Mouse (Mus musculus) embryonic facial prominence, embryonic 11.5 days (tissue): ENCODE data around the gene Prpf18. TPM values are rescaled to one million over a fixed set of nuclear protein-coding genes. Genes with fewer than 3 reads are reported as not detected.

Experiments
- ATAC-seq: fragments of 200-750 bp; cut with Nextera tagmentation; replicated peaks from 2 replicates; pipeline ENCODE4 v1.8.0; 2017; ENCODE audit warnings: low read depth; ENCODE audit not compliant: insufficient number of reproducible peaks, low FRiP score, low TSS enrichment
- DNase-seq: peaks from one replicate; pipeline ENCODE4 v3.0.0-alpha.2; 2015; ENCODE audit warnings: low spot score
- H3K27ac ChIP-seq: fragments of 300-500 bp; sonication (generic); replicated peaks from 2 replicates; pipeline ENCODE4 v1.5.1; 2014; ENCODE audit warnings: mild to moderate bottlenecking, low read depth, low read length, control low read depth
- H3K27me3 ChIP-seq: fragments of 300-500 bp; sonication (generic); 2 replicates; pipeline ENCODE4 v1.6.1; 2014; ENCODE audit warnings: mild to moderate bottlenecking, low read length, moderate library complexity, mixed read lengths; ENCODE audit not compliant: control insufficient read depth, insufficient read depth
- H3K36me3 ChIP-seq: fragments of 300-500 bp; sonication (generic); replicated peaks from 2 replicates; pipeline ENCODE4 v1.6.1; 2014; ENCODE audit warnings: low read depth, mild to moderate bottlenecking, low read length, moderate library complexity, mixed read lengths; ENCODE audit not compliant: control insufficient read depth, insufficient read depth
- H3K4me1 ChIP-seq: fragments of 300-500 bp; sonication (generic); 2 replicates; pipeline ENCODE4 v1.6.1; 2014; ENCODE audit warnings: low read length, mixed read lengths; ENCODE audit not compliant: control insufficient read depth, insufficient read depth
- H3K4me2 ChIP-seq: fragments of 300-500 bp; sonication (generic); 2 replicates; pipeline ENCODE4 v1.6.1; 2014; ENCODE audit warnings: low read depth, mild to moderate bottlenecking, control low read depth, low read length, moderate library complexity
- H3K4me3 ChIP-seq: fragments of 300-500 bp; sonication (generic); 2 replicates; pipeline ENCODE4 v1.5.1; 2014; ENCODE audit warnings: low read depth, low read length, control low read depth
- H3K9ac ChIP-seq: fragments of 300-500 bp; sonication (generic); replicated peaks from 2 replicates; pipeline ENCODE4 v1.6.1; 2014; ENCODE audit warnings: mild to moderate bottlenecking, control low read depth, low read length
- H3K9me3 ChIP-seq: fragments of 300-500 bp; sonication (generic); replicated peaks from 2 replicates; pipeline ENCODE4 v1.6.1; 2016; ENCODE audit warnings: mild to moderate bottlenecking, low read length, inconsistent platforms, mixed read lengths; ENCODE audit not compliant: control insufficient read depth
- WGBS: fragments of 180-500 bp; shearing (Covaris S2); extraction: QIAGEN DNeasy Blood & Tissue Kit; methylation state at CpG from one replicate; pipeline ENCODE4 v1.1.7; 2014; 5-methylcytosine and 5-hydroxymethylcytosine counted together
- polyA plus RNA-seq: library from polyadenylated mRNA; unstranded; fragments of >200 nt; fragmentation: Nextera tagmentation; extraction: Ambion mirVana; gene quantifications from 2 replicates; pipeline ENCODE4 v1.2.1, GENCODE M21; 2014

Prpf18 gene
- polyA plus RNA-seq, 1 experiment from 2014 or later: 37.7 TPM

GRCm38 (mm10) chr2:4580666-4581065, 71.2 kb downstream of the Prpf18 start:
- WGBS: 81% methylated on average over 6 of the region's 6 CpGs
- Histone ChIP-seq H3K9ac (no peak overlapping the region), H3K4me2 (no peak overlapping the region), H3K27me3 (no peaks in the 10 kb centered on the region), H3K4me1 (no peaks in the 10 kb centered on the region; the same call in 1 of the 2 replicates), H3K36me3 (peaks cover 4% of the 10 kb centered on the region), H3K9me3 (no peaks in the 10 kb centered on the region), H3K27ac (no peak overlapping the region), H3K4me3 (no peak overlapping the region)
- no peak for DNase-seq
- ATAC-seq: no peak

DNA sequence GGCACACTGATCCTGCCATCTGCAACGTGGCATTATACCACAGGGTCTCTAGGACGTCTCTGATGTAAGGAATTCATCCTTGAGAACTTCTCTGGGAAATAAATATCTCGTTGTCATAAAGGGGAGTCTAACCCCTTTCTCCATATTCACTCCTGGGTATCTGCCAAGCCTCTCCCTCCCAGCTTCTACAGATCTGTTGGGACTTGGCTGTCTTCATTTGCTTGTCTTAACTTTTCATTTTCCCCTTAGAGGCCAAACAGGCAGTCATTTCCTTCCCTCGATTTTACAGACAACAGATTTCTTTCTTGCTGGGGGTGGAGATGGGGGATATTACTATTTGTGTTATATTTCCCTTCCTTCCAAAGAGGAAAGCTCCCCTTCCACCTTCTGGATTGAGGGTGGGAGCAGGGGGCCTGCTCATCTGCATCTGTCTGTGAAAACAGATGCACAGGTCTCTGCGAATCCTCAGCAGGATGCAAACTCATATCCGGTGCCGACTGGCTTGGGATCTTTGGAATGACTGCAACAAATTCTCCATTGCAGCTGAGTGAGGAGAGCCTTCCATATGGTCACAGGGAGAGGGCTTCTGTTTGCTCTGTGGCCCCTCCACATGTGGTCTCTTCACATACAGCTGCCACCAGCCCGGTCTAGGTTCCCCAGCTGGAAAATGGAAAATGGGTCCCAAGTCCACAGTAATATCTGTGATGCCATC, 72.4 kb downstream of the Prpf18 start:
- WGBS: 85% methylated on average over 8 of the region's 8 CpGs
- Histone ChIP-seq H3K4me2 (no peak overlapping the region), H3K9me3 (no peaks in the 10 kb centered on the region), H3K36me3 (peaks cover 4% of the 10 kb centered on the region), H3K9ac (no peak overlapping the region), H3K27ac (no peak overlapping the region), H3K27me3 (no peaks in the 10 kb centered on the region), H3K4me3 (no peak overlapping the region), H3K4me1 (no peaks in the 10 kb centered on the region)
- ATAC-seq (no peak), DNase-seq (no peak)

DNA sequence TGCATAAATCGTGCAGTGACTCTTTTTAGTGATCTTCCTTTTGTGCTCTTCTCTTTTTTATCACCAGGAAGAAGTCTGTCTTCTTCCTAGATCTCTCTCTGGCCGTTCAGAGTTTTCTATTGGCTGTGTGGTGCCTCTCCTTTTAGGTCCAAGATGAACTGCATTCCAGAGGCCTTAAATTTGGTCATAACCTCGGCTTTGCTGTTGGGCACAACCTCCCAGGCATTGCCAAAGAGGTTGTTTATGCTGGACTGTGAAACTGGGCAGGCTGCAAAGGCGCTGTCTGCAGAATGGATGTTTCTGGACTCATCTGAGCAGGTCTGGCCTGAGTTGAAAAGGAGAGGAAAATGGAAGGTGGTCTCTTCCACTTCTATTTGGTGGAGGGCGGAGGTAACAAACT, 73.6 kb downstream of the Prpf18 start:
- H3K4me3 ChIP-seq: no peak overlapping the region
- 85% methylated on average over 5 of the region's 5 CpGs for WGBS
- no peaks in the 10 kb centered on the region for H3K27me3 ChIP-seq
- ATAC-seq (no peak), DNase-seq (no peak)
- H3K27ac ChIP-seq: no peak overlapping the region
- no peaks in the 10 kb centered on the region for H3K4me1 ChIP-seq
- peaks cover 7% of the 10 kb centered on the region for H3K36me3 ChIP-seq
- H3K9me3 ChIP-seq: no peaks in the 10 kb centered on the region
- H3K9ac ChIP-seq: no peak overlapping the region
- H3K4me2 ChIP-seq: no peak overlapping the region

GRCm38 (mm10) chr2:4575975-4576374, 75.9 kb downstream of the Prpf18 start:
- DNase-seq (no peak), ATAC-seq (no peak)
- H3K36me3 ChIP-seq: peaks cover 7% of the 10 kb centered on the region
- H3K27me3 ChIP-seq: no peaks in the 10 kb centered on the region
- H3K9ac ChIP-seq: no peak overlapping the region
- H3K4me2 ChIP-seq: no peak overlapping the region
- H3K4me3 ChIP-seq: no peak overlapping the region
- no peaks in the 10 kb centered on the region for H3K9me3 ChIP-seq
- H3K27ac ChIP-seq: no peak overlapping the region
- H3K4me1 ChIP-seq: no peaks in the 10 kb centered on the region
- WGBS: 87% methylated on average over 7 of the region's 7 CpGs

DNA sequence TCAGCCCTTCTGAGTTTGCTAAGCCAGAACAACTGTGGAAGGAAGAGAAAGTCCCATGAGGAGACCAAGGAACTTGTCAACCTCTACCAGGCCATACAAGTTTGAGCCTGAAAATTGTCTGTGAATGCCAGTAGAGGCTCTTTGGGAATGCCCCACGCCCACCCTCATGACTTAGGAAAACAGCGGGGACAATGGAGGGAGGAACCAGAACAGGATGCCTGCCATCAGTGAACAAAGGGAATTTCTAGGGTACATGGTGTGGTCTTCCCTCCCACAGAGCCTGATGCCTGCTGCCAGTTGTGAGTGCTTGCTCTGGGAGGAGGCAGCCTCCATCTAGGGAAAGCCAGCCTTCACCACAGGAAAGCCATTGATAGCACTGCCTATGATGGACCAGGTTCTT, 76.8 kb downstream of the Prpf18 start:
- DNase-seq (no peak), ATAC-seq (no peak; the same call in 1 of the 2 replicates)
- H3K9me3 ChIP-seq: no peaks in the 10 kb centered on the region
- H3K4me3 ChIP-seq: no peak overlapping the region
- peaks cover 7% of the 10 kb centered on the region for H3K36me3 ChIP-seq
- H3K27me3 ChIP-seq: no peaks in the 10 kb centered on the region
- H3K4me2 ChIP-seq: no peak overlapping the region
- no peaks in the 10 kb centered on the region for H3K4me1 ChIP-seq
- no peak overlapping the region for H3K27ac ChIP-seq
- WGBS: 78% methylated on average over 2 of the region's 2 CpGs
- H3K9ac ChIP-seq: no peak overlapping the region

- no peak overlapping the region for H3K27ac ChIP-seq
- WGBS: 65% methylated on average over 5 of the region's 5 CpGs
- H3K27me3 ChIP-seq: no peaks in the 10 kb centered on the region
- no peak overlapping the region for H3K4me2 ChIP-seq
- H3K9ac ChIP-seq: no peak overlapping the region
- H3K9me3 ChIP-seq: no peaks in the 10 kb centered on the region
- no peaks in the 10 kb centered on the region for H3K4me1 ChIP-seq
- ATAC-seq (no peak), DNase-seq (no peak)
- no peak overlapping the region for H3K4me3 ChIP-seq
- H3K36me3 ChIP-seq: peaks cover 7% of the 10 kb centered on the region
Observed at GRCm38 (mm10) chr2:4574251-4574650, 77.7 kb downstream of the Prpf18 start.

DNA sequence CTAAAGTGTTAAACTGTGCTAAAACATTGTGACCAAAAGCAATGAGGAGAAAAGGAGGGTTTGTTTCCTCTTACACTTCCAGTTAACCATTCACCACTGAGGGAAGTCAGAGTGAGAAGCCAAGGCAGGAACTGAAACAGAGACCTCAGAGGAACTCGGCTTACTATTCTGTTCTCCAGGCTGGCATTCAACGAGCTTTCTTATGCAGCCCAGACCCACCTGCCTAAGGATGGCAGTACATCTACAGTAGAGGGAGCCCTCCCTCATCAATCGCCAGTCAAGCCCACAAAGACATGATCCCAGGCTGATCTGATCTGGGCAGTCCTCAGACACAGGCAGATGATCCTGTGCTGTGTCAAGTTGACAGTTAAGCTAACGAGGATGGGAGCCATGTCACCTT, 78.5 kb downstream of the Prpf18 start:
- H3K27ac ChIP-seq: no peak overlapping the region
- H3K9ac ChIP-seq: no peak overlapping the region
- DNase-seq: no peak
- peaks cover 6% of the 10 kb centered on the region for H3K36me3 ChIP-seq
- ATAC-seq: no peak
- H3K4me1 ChIP-seq: no peaks in the 10 kb centered on the region
- H3K4me2 ChIP-seq: no peak overlapping the region
- H3K9me3 ChIP-seq: no peaks in the 10 kb centered on the region
- 64% methylated on average over 4 of the region's 4 CpGs for WGBS
- no peak overlapping the region for H3K4me3 ChIP-seq
- no peaks in the 10 kb centered on the region for H3K27me3 ChIP-seq

DNA sequence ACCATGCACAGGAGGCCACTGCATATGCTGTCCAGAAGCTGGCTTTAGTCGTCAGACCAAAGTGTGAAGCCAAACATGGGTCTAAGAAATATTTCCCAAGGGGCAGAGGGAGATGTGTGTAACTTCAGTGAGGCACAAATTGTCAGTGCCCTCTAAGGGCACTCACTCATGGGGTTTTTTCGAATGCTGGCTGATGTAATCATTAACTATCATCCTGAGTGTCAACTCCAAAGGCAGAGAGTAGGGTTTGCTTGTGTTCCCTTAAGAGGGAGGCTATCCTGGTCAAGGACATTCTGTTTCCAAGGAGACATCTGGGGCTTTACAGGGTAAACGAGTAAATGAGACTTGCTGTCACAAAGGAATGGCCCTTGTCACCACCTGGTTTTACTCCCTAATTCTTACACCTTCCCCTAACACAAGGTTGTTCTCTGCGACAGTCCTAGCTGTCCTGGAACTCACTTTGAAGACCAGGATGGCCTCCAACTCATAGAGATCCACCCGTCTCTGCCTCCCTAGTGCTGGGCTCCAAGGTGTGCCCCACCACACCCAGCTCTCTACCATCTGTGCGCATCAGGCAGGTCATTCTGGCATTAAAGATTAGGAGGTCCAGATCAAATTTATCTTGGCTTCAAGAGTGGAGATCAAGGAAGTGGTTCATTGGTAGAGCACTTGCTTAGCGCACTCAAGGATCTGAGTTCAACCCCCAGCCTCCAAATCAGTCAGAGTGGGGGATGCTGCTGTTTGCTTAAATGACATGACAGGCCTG, 79.2 kb downstream of the Prpf18 start:
- H3K9me3 ChIP-seq: no peaks in the 10 kb centered on the region
- H3K4me2 ChIP-seq: no peak overlapping the region
- no peak overlapping the region for H3K27ac ChIP-seq
- no peak for DNase-seq
- H3K4me1 ChIP-seq: no peaks in the 10 kb centered on the region
- H3K9ac ChIP-seq: no peak overlapping the region
- no peak overlapping the region for H3K4me3 ChIP-seq
- ATAC-seq: no peak
- peaks cover 4% of the 10 kb centered on the region for H3K36me3 ChIP-seq
- H3K27me3 ChIP-seq: no peaks in the 10 kb centered on the region
- 90% methylated on average over 7 of the region's 7 CpGs for WGBS
